Mouse (Mus musculus): Measurements from ENCODE around the gene Slc25a53.
A peak's percentile ranks its signal among the peaks of the same experiment; 100 is the strongest.
"Not testable (repeated sequence)": the region's sequence is repeated elsewhere in the genome, so short reads cannot be mapped to it uniquely, and the experiment has no call there.

Slc25a53 gene

DNA sequence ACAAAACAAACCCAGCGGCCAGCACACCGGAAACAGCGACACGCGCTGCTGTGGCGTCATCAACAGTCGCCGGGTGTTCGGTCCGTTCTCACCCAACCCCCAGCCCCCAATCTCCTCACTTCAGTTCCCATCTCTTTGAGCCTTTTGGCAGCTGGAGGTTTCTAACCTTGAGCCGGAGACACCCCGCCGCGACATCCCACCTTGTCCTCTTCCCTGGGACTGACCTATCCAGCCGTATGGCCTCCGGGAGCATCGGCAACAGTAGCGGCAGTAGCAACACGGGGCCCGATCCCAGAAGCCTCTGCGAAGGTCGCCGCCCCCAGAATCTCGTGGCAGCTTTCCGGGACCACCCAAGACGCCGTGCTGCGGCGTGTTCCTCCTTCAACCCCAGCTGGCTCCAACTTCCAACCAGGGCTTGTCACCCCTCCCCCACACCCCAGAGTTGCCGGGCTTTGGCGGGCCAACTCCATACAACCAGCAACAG is at the start of gene Slc25a53:
TSS of gene Slc25a53 (minus strand) at position 303 of the 484 bp plus-strand sequence.
- DNase-seq (ENCODE audit: low spot score in 2 of 2) = peak; percentile 66 to 71

DNA sequence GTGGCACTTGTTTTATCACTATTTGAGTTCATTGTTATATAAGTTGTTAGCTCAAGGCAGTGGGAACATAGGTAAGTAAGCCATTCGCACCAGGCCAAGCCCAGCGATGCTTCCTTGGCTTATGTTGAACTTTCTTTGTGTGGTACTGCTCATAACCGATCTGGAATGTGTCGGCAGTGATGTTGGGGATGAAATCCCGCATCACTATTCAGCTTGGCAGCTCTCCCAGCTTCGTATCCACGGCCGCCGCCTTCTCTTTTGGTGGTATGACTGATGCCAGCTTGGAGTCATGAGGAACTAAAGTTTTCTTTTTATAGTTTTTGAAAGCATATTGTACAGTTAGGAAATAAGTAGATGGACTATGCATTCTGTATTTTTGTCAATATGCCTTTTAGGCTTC is 25.1 kb upstream of the Slc25a53 start:
- DNase-seq (ENCODE audit: low spot score in 2 of 2) = peak in 1 of 2 experiments; percentile 11

DNA sequence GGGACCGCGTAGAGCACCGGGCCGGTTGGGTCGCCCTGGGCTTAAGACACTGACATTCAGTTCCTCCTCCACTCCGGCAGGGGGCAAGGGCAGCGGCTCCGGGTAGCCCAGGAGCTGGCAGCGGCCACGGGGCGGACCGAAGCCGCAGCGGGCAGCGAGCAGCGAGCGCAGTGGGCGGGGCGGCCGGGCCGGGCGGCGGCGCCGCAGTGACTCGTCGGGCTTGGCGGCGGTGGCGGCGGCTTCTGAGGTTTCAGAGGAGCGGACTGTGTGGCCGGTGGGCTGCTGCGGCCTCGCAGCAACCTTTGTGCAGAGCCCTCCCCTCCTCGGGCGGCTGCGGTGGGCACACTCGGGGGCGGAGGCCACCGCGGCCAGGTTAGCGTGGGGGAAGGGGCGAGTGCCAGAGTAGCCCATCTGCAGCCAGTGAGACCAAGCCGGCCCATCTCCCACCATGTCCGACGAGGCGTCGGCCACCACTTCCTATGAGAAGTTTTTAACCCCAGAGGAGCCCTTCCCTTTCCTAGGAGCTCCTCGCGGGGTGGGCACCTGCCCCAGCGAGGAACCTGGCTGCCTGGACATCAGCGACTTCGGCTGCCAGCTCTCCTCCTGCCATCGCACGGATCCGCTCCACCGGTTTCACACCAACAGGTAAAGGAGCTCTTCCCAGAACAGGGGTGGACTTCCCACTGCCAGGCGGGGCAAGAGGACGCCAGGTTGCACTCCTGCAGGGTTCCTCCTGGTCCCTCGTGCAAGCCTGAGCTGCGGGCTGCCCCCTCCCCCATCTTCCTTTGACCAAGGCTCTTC is 11.5 kb upstream of the Slc25a53 start, which contains the start of gene Fam199x:
TSS of gene Fam199x (plus strand) at position 170 of the 801 bp plus-strand sequence.
- DNase-seq (ENCODE audit: low spot score in 2 of 2) = peak; percentile 25 to 30

DNA sequence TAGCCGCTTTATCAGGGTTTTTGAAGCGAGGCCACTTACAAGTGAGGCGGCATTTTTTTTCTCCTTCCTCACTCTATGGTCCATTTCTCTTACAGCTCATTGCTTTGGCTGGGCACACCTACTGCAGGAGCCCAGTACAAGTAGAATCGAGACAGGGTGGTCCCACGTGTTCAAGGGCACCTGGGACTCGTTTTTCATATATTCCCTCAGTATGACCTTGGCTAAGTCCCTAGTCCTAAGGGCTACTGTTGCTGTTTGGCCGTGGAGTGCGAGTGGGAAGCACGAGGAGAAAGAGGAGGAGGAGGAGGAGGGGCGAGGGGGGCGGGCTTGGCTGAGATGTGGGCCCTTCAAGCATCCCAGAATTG is 10.9 kb upstream of the Slc25a53 start:
- no peak for DNase-seq (ENCODE audit: low spot score in 2 of 2)

DNA sequence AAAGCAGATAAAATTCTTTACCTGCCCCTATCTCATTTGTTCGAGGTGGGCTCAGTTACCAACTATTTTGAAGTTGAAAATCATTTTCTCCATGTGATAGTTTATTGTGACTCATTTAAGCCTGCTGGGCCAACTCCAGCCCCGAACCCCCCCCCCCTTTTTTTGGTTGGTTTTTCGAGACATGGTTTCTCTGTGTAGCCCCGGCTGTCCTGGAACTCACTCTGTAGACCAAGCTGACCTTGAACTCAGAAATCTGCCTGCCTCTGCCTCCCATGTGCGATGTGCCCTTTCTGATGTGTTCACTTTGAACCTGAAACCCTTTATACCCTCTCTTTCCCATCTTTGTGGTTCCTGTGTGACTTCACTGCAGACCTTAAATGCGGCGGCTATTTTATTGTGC is 400 bp upstream of the Slc25a53 start:
- no peak for DNase-seq (ENCODE audit: low spot score in 2 of 2)

DNA sequence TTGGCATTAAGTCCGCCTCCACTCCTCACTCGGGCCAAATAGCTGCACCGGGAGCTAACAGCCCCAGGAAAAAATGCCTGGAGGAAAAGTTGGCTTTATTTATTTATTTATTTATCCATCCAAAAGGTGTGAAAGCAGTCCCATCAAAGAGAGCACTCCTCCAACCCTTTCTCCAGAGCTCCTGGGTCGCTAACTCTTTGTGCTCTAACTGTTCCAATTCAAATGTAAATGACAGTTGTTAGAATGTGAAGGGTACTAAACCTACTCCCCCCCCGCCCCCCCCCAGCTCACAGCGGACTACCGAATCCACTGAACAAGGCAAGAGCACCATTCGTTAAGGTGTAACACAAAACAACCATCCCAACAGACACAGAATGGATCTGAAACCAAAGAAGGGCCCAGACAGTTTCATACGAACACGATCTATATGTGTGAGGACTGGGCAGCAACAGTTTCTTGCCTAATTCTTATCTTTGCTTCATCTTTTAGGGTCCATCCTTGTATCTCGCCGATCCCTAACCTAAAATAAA is 567 bp downstream of the Slc25a53 start:
- no peak for DNase-seq (ENCODE audit: low spot score in 2 of 2)

DNA sequence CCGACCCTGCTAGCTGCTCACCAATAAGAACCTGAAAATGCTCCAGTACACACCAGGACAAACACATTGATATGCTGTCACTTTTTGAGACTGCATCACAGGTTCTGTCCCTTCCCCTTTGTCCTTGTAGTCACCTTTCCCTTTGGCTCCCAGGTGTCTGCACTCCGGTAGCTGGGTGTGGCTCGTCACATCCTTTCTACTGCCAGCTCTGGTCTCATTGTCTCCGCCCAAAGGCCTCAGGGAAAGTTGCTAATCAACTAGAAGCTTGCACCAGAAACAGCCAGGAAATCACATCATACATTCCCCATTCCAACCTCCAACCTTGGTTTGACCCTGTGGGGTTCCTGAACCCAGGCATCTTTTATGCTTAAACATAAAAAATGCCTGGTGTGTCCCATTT is 3.8 kb downstream of the Slc25a53 start:
- no peak for DNase-seq (ENCODE audit: low spot score in 2 of 2)

DNA sequence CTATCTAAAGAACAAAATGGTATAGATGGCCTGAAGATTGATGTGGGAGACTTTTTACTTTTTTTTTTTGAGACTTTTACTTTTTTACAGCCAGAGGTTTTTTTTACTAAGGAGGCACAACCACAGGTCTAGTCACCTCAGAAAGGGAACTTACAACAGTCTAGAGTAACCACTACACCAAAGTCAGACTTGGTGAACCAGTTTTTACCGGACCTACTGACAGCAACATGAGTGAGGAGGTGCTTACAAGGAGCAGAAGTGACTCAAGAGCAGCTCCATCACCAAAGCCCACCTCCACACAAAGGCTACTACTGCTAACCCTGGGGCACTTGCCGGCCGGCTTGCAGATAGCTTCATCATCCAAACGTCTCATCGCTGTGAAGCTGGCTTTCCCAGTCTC is 6.4 kb downstream of the Slc25a53 start:
- DNase-seq (ENCODE audit: low spot score in 2 of 2) = no peak

DNA sequence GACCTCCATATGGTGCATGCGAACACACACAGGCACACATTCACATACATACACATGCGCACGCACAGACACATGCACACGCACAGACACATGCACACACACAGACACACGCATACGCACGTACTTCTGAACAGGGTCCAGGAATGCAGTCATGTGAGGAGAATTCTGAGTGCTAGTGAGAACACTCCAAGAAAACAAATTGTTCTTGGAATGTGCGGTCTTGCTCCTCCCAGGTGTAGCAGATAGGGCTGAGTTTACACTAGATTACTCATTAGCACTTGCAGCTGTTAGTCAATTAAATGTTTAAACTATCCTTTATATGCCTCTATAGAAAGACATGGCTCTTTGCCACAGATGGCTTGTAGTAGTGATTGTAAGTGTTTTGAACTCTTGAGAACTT is 7.2 kb downstream of the Slc25a53 start:
- DNase-seq (ENCODE audit: low spot score in 2 of 2) = no peak

DNA sequence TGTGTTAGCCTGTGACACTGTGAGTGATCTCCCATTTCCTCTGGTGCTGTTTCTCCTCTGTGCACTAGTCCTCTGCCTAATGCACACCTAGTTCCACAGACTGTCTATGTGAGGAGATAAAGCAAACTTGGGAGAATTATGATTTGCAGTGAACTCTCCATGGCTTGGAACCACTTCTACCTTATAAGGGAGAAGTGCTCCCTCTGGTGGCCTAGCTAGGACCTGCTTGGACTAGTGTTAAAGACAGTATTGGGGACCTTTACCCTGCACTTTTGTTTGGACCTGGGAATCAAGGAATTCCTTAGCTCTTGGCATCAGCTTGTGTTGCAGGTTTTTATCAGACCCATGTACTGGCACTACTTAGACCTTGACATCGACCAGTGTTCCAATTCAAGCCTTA is 18.8 kb downstream of the Slc25a53 start:
- DNase-seq (ENCODE audit: low spot score in 2 of 2) = peak; percentile 35 to 36

DNA sequence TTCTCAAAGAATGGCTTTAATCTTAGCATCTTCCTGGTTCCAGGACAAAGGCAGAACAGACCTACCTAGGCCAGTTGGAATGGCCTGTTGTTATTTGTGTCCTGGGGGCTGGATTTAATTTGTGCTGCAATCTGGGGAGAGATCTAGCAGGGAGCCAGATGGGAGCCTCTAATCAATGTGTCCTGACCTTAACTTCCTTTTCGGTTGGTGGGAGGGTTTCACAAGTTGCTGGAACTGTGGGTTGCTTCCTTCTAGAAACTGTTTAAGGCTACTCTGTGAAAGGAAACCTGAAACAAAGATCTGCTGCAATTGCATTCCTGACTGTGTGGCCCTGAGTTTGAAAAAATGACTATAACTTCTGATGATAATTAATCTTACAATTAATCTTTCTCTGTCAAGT is 20.4 kb downstream of the Slc25a53 start:
- DNase-seq (ENCODE audit: low spot score in 2 of 2) = no peak

DNA sequence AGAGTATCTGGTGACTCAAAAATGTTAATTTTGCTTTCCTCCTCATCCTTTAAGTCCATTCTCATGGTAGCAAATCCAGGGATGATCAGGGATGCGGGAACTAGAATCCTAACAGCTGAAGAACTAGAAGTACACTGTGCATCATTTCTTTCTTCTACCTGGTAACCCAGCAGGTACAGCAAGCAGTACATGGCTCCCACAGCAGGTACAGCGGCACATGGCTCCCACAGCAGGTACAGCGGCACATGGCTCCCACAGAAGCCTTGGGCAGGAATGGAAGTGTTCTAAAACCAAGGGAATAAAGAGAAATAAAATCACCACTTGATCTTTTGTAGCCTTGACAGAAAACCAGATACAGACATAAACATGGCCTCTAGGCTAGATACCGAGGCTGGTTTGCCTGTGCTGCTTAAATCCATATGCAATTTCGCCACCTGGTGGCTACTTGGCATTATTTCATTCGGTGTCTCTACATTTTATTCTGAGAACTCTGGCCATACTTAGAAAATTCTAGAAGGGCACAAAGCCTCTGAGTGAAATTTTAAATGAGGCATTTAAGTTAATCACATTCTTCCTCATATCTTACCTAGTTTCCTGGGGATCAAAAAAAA is 22.9 kb downstream of the Slc25a53 start:
- no peak for DNase-seq (ENCODE audit: low spot score in 2 of 2)

DNA sequence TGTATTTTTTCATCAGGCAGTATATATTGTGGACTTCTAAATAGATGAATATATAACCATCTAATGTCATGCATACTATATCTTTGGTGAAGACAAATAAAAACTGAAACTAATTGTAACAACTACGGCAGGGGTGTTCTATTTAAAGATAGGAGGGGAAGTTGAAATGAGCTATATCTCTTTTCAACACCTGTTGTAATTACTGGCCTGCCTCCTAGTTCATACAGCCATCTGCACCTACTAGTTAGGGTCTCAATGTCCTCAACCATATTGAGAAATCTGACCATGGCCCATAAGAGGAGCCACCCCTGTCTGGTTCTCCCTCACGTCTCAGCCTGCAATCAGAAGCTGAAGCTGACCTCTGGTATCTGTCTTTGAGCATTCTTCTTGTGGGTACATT is 41.8 kb downstream of the Slc25a53 start:
- DNase-seq (ENCODE audit: low spot score in 2 of 2) = no peak

DNA sequence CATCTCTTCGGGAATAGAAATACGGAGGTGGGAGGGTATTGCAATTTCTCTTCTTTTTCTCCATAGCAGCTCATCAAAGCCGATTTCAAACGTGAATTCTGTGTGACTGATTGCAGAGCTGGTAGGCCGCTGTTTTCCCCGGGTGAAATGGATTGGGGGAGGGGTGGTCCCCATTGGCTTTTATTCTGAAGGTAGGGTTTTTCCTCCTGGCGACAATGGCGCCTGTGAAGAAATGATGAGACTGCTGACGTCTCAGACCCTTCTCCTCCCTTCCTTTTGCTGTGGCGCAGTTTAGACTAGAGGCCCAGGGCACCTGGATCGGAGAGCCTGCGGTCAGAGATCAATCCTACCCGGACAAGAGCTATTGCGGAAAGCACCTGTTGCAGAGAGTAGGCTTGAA is 44.5 kb downstream of the Slc25a53 start:
- no peak for DNase-seq (ENCODE audit: low spot score in 2 of 2)

DNA sequence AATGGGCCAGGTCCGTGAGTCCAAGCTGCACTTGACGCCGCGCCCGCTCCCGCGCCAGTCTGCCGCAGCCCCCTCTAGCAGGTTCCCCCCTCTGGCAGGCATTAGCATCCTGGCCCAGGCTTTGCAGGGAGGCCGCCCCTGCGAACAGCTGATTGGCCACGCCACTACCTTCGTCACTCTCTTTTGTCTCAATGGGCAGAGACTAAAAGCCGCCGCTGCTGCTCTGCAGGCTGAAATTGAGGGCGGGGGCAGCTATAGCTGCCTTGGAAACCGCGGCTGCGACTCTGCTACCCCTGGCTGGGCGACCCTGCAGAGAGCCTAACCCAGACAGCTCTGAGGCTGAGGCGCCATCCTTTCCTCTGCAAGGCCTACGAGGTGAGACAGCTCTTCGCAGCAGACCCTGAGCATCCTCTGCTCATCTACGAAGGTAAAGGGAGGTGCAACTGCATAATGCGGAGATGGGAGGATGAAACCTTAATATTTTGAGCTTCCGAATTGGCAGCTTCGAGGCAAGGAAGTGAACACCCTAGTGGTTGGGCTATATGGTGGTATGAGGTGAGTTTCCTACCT is 45.0 kb downstream of the Slc25a53 start, which contains the start of gene Zcchc18:
TSS of gene Zcchc18 (plus strand) at position 178 of the 570 bp plus-strand sequence.
- peak; percentile 52 to 63 for DNase-seq (ENCODE audit: low spot score in 2 of 2)

DNA sequence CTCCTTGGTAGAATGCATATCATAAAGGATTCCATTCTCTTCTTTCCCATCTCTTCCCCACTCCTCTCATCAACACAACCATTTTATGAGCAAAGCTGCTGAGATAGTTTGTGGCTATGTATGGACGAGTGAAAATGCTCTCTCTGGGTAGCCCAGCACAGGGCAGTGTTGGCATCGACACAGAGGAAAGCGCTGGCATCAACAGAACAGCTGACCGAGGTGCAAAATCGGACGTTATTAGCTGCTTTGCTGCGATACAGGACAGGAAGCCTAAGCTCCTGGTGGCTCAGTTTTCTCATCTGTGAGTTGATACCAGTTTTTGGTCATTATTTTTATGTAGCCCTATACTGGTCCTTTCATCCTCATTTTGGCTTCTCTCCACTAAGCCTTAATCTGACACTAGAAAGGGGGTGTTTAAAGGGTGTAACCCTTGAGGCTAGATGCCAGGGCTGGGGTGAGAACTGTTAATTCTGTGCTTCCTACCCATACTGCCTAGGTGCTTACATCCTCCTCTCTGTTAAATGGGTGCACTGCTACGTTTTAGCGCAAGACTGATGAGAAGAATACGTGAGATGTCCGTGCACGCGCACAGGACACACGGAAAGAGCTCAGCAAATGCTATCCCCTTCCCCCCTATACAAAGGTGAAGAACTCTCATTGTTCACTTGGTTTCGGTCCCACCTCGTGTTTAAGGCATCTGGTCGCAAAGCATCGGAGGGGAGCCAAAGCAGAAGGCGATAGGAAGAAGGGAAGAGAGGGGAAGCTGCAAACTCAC is 45.7 kb downstream of the Slc25a53 start:
- no peak for DNase-seq (ENCODE audit: low spot score in 2 of 2)

DNA sequence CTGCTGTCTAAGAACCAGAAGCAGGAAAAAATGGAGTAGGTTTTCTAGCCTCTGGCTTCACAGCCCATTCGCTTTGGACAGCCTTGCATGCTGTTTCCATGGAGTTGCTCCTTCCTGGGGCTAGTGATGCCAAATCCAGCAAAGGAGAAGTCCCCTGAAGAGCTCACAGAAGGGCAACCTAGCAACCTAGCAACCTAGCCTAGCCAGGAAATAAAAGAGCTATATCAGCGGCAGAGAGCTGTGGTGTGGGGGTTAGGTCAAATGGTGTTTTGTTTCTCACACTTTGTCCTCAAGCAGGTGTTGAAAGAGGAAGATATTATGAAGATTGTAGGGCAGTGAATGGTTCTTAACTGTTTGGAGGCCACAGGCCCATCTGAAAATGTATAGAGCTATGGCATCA is 46.8 kb downstream of the Slc25a53 start:
- no peak for DNase-seq (ENCODE audit: low spot score in 2 of 2)

DNA sequence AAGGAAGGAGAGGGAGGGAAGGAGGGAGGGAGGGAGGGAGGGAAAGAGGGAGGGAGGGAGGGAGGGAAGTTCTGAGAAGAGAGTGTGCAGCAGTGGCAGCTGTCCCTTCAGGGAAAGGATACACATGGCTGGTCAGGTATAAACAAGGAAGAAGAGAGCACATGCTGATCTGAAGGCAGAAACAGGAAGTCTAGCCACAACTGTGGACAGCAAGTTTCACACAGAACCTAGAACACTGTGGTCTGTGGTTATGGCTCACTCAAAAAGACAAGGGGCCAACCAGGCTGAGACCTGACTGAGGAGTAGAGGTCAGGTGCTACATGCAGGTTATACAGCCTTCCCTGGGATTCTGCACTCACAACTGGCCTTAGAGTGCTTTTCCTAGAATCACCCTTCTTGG is 52.1 kb downstream of the Slc25a53 start:
- no peak for DNase-seq (ENCODE audit: low spot score in 2 of 2)

DNA sequence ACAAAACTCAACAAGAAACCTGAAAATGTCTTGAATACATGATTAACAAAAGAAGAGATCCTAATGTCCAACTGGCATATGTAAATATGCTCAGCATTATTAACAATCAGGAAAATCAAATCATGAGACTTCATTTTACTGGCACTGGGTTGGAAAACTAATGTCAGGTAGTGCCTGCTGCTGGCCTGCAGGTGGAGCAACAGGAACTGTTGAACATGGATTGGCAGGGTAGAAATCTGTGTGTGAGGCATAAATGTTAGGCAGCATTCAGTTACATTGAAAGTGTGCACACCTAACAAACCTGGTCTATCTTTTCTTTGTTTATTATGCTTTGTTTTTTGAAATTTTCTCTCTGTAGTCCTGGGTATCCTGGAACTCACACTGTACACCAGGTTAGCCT is 59.5 kb downstream of the Slc25a53 start:
- DNase-seq (ENCODE audit: low spot score in 2 of 2) = no peak

DNA sequence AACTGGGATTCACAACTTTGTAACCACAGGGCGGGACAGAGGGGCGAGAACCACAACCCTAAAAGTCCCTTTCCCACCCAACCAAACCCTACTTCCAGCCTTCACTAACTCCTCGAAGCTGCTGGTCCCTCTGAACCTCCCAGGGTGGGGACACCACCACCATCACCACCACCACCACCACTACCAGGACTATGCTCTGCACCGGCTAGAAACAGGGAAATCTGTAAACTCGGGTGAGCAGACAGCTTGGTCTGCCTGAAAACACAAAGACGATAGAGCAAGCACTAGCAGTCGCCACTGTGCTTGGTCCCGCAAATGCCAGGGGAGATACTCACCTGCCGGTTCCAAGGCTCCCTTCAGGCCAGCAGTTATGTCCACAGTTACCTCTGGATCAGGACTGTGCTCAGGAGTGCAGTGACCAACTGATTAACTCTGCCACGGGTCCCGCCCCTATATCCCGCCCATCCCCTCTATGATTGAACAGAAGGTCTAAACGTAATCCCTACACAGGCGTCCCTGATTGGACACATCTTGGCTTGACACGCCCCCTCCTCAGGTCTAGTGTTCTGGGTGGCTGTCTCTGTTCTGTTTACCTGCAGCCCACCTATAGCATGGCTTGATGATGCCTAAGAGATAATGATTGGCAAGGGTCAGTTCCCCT is 61.5 kb downstream of the Slc25a53 start, which contains the start of the genes Tmsb15l and Tmsb15b1:
TSS of gene Tmsb15l (minus strand) at position 446 of the 661 bp plus-strand sequence.
TSS of gene Tmsb15b1 (minus strand) at position 451 of the 661 bp plus-strand sequence.
- peak in 1 of 2 experiments; percentile 41 for DNase-seq (ENCODE audit: low spot score in 2 of 2)

DNA sequence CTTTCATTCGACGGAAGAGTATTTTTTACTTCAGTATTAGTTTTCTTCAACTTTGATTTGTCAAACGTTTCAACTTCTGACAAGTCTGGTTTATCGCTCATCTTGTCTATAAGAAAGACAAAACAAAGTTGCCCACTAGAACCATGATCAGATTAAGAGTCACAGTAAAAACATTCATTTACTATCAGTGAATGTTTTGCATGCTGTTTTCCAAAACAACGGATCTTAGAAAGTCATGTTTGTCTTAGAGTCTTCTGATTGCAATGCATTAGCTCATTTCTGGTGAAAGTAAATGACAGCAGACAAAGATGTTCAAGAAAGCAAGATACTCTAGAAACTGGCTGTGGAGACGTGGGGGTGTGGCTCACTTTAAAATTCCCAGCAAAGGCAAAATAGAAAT is 62.7 kb downstream of the Slc25a53 start, which contains the start of gene Tmsb15b2:
TSS of gene Tmsb15b2 (minus strand) at position 101 of the 400 bp plus-strand sequence.
- DNase-seq (ENCODE audit: low spot score in 2 of 2) = not testable (repeated sequence)

Data from frontal cortex, postnatal 25 days (tissue).